Mouse (Mus musculus) liver (tissue): ENCODE measurements around the gene Tmigd3.

Experiments used
- DNase-seq: peaks from one replicate; pipeline ENCODE4 v3.0.0-alpha.2; 2020; ENCODE audit warnings: mixed read lengths

Tmigd3 gene

GRCm38 (mm10) chr3:105877252-105877803 is 6.6 kb downstream of the Tmigd3 start:
- no peak for DNase-seq

GRCm38 (mm10) chr3:105877919-105878318 is 7.2 kb downstream of the Tmigd3 start:
- no peak for DNase-seq

- no peak for DNase-seq
These were observed 8.0 kb downstream of the Tmigd3 start for GRCm38 (mm10) chr3:105878751-105879150.

- no peak for DNase-seq
These were observed 9.7 kb downstream of the Tmigd3 start for GRCm38 (mm10) chr3:105880419-105880818.

GRCm38 (mm10) chr3:105882105-105882504 is 11.4 kb downstream of the Tmigd3 start:
- DNase-seq, result no peak

- no peak for DNase-seq
These were observed 12.4 kb downstream of the Tmigd3 start for GRCm38 (mm10) chr3:105883111-105883510.

GRCm38 (mm10) chr3:105888961-105889360 is 18.3 kb downstream of the Tmigd3 start:
- no peak for DNase-seq

GRCm38 (mm10) chr3:105890220-105890619 is 19.5 kb downstream of the Tmigd3 start:
- no peak for DNase-seq

- no peak for DNase-seq
These were observed 20.4 kb downstream of the Tmigd3 start for GRCm38 (mm10) chr3:105891141-105891540.

GRCm38 (mm10) chr3:105891760-105892571 is 21.3 kb downstream of the Tmigd3 start:
- peak; percentile 49 for DNase-seq

- DNase-seq, result peak; percentile 67
These were observed 22.1 kb downstream of the Tmigd3 start for GRCm38 (mm10) chr3:105892572-105893495.

- DNase-seq, result peak; percentile 22
These were observed 23.3 kb downstream of the Tmigd3 start for GRCm38 (mm10) chr3:105893941-105894391.

- DNase-seq, result peak; percentile 75
These were observed 24.2 kb downstream of the Tmigd3 start for GRCm38 (mm10) chr3:105894601-105895592.

- no peak for DNase-seq
These were observed 26.1 kb downstream of the Tmigd3 start for GRCm38 (mm10) chr3:105896811-105897210.

GRCm38 (mm10) chr3:105898325-105898724 is 27.6 kb downstream of the Tmigd3 start:
- DNase-seq, result no peak

GRCm38 (mm10) chr3:105898861-105899260 is 28.2 kb downstream of the Tmigd3 start:
- no peak for DNase-seq

GRCm38 (mm10) chr3:105899394-105900147 is 28.9 kb downstream of the Tmigd3 start:
- peak; percentile 85 for DNase-seq

GRCm38 (mm10) chr3:105900266-105900665 is 29.6 kb downstream of the Tmigd3 start:
- DNase-seq, result no peak

GRCm38 (mm10) chr3:105900716-105901115 is 30.0 kb downstream of the Tmigd3 start:
- no peak for DNase-seq

GRCm38 (mm10) chr3:105901468-105901867 is 30.8 kb downstream of the Tmigd3 start:
- no peak for DNase-seq

- DNase-seq, result no peak
These were observed 33.5 kb downstream of the Tmigd3 start for GRCm38 (mm10) chr3:105904213-105904612.
